Mouse (Mus musculus) naive thymus-derived CD4-positive, alpha-beta T cell, adult 2 months (primary cell): ENCODE measurements around the gene Ndufs2.
"Not testable (repeated sequence)": the region's sequence is repeated elsewhere in the genome, so short reads cannot be mapped to it uniquely, and the experiment has no call there.

Experiments used
- DNase-seq: peaks from one replicate; pipeline ENCODE4 v3.0.0-alpha.2; 2011; ENCODE audit warnings: low read depth

The Ndufs2 gene

DNA sequence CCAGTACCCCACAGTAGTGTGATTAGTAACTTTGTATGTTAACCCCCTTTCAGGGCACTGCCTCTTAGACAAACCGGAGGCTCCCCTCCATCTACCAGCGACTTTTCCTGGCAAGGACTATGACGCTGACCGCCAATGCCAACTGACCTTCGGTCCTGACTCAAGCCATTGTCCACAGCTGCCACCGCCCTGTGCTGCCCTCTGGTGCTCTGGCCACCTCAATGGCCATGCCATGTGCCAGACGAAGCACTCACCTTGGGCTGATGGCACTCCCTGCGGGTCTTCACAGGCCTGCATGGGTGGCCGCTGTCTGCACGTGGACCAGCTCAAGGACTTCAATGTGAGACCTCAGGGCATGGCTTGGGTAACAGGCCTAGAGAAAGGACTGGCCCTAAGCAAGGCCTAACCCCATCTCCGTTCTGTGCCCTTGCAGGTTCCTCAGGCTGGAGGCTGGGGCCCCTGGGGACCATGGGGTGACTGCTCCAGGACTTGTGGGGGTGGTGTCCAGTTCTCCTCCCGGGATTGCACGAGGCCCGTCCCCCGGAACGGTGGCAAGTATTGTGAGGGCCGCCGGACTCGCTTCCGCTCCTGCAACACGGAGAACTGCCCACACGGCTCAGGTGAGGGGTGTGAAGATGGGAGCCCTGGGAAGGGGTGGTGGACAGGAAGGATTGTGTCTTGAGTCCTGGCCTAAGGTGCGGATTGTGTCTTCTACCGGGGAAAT is 5.1 kb upstream of the Ndufs2 start:
- no peak for DNase-seq

- no peak for DNase-seq
Observed at GRCm38 (mm10) chr1:171252415-171252814, 1.2 kb upstream of the Ndufs2 start.

- DNase-seq = no peak
Observed at GRCm38 (mm10) chr1:171251594-171252324, 571 bp upstream of the Ndufs2 start.

DNA sequence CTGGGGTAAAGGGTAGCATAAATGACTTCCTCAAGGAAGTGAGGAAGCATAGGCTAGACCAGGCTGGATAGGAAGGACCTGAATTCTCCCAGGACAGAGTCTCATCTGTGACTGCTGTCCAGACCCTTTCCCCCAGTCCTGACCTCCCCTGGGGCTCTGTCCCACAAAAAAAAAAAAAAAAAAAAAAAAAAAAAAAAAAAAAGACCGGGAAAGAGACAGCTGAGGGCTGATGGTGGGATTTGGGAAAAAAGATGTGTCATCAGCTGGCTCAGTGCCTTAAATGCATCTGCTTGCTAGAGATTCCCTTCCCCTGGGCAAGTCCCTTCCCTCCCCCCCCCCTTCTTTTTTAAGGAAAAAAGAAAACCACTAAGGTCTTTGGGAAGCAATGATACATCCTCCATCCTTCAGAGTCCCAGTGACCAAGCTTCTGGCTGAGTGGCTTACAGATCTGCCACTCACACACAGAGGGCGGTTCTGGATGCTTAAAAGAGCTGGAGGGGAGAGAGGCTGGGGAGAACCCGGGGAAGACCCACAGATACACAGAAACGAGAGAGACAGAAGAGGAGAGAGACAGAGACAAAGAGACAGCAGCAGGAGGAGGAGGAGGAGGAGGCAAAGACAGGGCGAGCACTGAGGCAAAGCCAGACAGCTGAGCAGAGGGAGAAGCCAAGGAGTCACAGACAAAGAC is 1.1 kb downstream of the Ndufs2 start, which contains the start of gene Adamts4:
Gene Adamts4 (plus strand): TSS at position 509 of the 688 bp plus-strand sequence.
- no peak for DNase-seq

DNA sequence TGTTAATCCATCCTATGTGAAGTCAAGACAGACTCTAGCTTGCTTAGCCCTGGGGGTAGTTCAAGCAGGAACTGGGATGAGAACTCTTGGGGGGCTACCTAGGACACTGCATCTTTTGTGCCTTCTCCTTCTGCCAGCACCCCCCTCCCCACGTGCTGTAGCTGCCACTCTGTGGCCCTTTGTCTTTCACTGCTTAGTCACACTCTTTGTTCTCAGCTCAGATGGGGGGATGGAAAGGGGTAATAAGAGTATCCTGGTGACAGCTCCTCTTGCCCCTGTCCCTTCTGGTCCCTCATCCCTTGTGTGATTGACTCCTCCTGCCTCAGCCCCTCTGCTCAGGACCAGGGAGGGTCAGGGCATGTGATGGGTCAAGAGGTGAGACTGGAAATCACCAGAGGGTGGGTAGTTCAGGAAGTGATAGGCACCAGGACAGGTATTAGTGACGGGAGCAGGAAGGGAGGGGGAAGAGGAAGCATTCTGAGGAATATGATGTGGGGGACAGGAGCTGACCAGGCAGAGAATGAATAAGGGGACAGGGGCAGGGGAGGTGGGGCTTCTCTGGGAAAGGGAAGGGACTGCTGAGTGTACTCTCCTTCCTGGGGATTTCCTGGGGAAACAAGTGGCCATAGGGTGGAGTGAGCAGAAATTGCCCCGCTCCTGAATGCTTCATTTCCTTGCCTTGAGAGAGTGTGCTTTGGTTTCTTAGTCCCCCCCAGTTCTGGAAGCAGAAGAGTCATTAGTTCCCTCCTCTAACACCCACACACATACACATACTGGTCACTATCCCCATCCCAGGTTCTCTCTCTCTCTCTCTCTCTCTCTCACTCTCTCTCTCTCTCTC is 2.6 kb downstream of the Ndufs2 start:
- DNase-seq = no peak

DNA sequence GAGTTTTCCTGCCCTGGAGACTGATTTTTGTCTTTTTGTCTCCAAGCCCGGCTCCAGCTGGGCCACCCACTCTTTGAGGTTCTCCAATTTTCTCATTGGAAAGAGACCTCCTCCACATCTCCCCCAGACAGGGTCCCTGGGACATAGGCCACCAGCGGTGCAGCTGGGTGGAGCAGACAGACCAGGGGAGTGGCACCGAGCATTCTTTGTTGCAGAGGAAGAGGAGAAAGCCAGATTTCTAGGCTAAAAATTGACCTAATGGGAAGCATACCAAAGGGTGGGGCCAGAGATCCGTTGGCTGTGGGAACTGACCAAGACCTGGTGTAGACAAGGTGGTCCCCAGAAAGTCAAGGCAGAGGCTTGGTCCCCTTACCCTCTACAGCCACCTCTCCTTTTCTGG is 3.3 kb downstream of the Ndufs2 start:
- no peak for DNase-seq

GRCm38 (mm10) chr1:171247453-171247841 is 3.7 kb downstream of the Ndufs2 start:
- no peak for DNase-seq

DNA sequence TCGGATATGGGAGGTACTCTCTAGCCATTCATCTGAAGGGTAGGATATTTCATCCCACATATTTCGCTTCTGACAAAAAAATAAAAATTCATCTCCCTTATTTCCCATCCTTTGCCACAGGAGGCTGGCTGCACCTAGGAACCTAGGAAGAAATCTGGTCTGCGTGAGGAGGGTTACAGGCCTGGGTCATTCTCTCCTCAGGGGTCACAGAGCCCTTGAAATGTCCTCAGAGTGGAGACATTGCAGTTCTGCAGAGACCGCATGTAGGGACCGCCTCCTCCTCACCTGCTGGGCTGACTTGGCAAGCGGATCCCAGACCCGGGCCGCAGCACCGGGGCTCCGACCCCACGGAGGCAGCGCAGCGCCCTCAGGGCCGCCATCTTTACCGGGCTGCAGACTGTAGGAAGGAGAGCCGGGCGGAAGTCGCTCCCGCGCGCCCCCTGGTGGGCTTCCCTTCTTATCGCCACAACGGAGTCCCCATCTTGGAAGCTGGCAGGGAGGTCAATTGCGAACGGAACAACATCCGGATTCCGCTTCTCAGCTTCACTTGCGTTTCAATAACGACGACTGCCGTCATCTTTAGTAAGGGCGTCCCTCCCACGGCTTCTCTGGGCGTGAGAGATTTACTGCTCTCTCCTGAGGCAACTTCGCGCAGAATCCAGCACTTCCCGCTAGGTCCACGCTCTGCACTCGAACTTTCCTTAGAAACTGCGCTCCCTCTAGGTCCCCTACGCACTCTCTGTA is 4.3 kb downstream of the Ndufs2 start:
- peak; percentile 99 for DNase-seq

GRCm38 (mm10) chr1:171245353-171245752 is 5.8 kb downstream of the Ndufs2 start:
- DNase-seq = no peak

GRCm38 (mm10) chr1:171241952-171242351 is 9.2 kb downstream of the Ndufs2 start:
- not testable (repeated sequence) for DNase-seq

DNA sequence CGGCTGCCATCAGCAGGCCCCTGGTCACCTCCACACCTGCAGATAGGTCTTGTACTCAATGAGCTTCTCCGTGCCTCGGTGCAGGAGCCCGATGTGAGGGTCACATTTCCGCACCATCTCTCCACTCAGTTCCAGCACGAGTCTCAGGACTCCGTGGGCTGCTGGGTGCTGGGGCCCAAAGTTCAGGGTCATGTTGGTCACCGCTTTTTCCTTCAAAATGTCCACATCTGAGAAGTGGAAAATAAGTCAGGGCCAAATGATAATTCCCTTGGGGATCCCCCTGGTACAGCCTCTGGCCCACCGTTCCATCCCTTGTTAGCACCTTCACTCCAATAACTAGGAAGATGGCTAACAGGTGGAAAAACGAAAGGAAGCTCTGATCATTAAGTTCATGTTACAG is 10.3 kb downstream of the Ndufs2 start:
- no peak for DNase-seq

- no peak for DNase-seq
Observed at GRCm38 (mm10) chr1:171239992-171240744, 11.0 kb downstream of the Ndufs2 start.

DNA sequence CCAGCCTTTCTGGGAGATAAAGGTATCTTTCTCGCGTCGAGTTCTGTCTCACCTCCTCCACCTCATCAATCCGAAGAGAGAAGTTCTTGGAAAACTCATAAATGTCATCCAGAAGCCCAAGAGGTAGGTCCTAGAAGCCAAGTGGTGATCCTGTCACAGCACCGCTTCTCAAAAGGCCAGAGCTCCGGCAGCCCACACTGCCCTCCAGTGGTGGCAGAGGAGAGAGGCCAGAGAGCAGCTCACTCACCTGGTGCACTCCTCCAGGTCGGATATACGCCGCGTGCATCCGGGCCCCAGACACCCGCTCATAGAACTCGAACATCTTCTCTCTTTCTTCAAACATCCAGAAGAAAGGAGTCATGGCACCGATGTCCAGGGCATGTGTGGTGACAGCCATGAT is 12.7 kb downstream of the Ndufs2 start:
- DNase-seq = peak; percentile 63

GRCm38 (mm10) chr1:171237438-171237837 is 13.8 kb downstream of the Ndufs2 start:
- no peak for DNase-seq

GRCm38 (mm10) chr1:171235791-171236190 is 15.4 kb downstream of the Ndufs2 start:
- DNase-seq = no peak

- DNase-seq = no peak
Observed at GRCm38 (mm10) chr1:171234538-171234937, 16.6 kb downstream of the Ndufs2 start.

DNA sequence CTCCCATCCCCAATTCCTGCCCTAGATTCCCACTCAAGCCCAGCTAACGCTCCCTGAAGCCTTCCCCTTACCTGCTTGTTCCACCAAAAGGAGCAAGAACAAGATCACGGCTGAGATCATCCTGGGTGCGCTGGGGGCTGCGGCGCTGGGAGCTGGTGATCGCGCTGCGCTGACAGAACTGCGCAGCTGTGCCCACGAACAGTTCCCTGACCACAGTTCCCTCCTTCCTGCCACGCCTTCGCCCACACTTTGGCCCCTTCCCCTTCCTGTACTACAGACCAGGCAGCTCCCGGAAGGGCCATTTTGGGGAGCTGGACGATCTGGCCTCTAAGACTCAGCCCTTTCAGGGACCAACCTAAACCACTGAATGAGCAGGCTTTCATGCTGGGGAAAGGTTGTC is 17.1 kb downstream of the Ndufs2 start, which contains the start of gene Fcer1g:
Gene Fcer1g (minus strand): TSS at position 240 of the 400 bp plus-strand sequence.
- no peak for DNase-seq

- DNase-seq = no peak
Observed at GRCm38 (mm10) chr1:171232800-171233730, 18.1 kb downstream of the Ndufs2 start.

DNA sequence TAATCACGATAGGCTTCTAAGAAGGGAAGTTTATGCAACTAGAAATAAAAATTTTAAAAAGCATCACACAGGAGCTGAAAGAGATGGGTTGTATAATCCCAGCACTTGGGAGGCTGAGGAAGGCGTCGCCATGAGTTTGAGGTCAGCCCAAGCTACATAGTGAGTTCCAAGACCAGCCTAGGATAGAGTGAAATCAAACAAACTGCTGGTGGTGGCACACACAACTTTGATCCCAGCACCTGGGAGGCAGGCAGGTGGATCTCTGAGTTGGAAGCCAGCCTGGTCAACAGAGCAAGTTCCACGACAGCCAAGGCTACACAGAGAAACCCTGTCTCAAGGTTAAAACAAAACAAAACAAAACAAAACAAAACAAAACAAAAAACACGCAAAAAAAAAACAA is 18.8 kb downstream of the Ndufs2 start:
- no peak for DNase-seq
